ENCODE assay signal across 22 mouse cellular contexts in the genomic region with DNA sequence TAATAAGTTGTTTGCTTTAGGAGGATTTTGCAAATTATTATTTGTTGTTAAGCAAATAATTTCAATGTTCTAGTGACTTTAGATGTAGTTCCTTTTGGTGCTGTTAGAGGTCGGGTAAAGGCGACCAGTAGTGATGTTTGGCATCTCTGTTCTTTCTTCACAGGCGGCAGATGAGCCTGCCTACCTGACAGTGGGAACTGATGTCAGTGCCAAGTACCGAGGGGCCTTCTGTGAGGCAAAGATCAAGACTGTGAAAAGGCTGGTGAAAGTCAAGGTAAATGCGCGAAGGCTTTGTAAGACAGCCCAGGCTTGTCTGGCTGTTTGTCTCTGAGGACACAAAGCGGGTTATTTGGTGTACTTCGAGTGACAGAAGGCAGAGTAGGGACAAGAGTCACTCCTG. TPM values are rescaled to one million over a fixed set of nuclear protein-coding genes. Genes with fewer than 3 reads are reported as not detected.
DNase-seq lines count a peak whose midpoint lies in the region; ATAC-seq and TF ChIP-seq lines count a peak whose summit lies in the region.
"Had no signal": no experiment of that assay in that cellular context is flagged by ENCODE, and none has a peak within 500 bp of the region (broad histone marks: within the 10 kb centered on the region; RNA-seq: fewer than 3 reads in every experiment).

No protein-coding gene starts in this region.

- intact Hi-C loops in left cerebral cortex, postnatal 4 days (cut with DNase I): no loop called here

- H3K4me1 ChIP-seq in forebrain, embryonic 13.5 days: peaks cover 13% of the 10 kb centered on the region
- H3K4me1 ChIP-seq in forebrain, postnatal 0 days (ENCODE audit: insufficient read depth): peaks cover 5% of the 10 kb centered on the region

- H3K4me3 ChIP-seq in forebrain, embryonic 13.5 days: no peak overlapping the region
- H3K4me3 ChIP-seq in forebrain, postnatal 0 days (ENCODE audit: low read depth, low read length): no peak overlapping the region
- H3K4me3 ChIP-seq: forebrain, embryonic 10.5 days; heart, embryonic 13.5 days; hindbrain, embryonic 12.5 days; hindbrain, embryonic 15.5 days; intestine, embryonic 15.5 days had no signal

- no peak for TF ChIP-seq CTCF in forebrain, postnatal 0 days (IDR thresholded peaks at IDR 0.05; ENCODE audit: low read depth)

- ATAC-seq in cerebellum, adult (ENCODE audit: insufficient number of reproducible peaks, low FRiP score, low TSS enrichment): no peak
- no peak for ATAC-seq in forebrain, embryonic 13.5 days
- ATAC-seq in forebrain, postnatal 0 days: no peak
- ATAC-seq: activated CD4-positive, CD25-positive, alpha-beta regulatory T cell, adult 4 months; forebrain, embryonic 14.5 days; intestine, embryonic 15.5 days had no signal

- H3K4me2 ChIP-seq in forebrain, embryonic 13.5 days: no peak overlapping the region
- no peak overlapping the region for H3K4me2 ChIP-seq in forebrain, postnatal 0 days (ENCODE audit: low read depth)
- H3K4me2 ChIP-seq: heart, embryonic 13.5 days; hindbrain, embryonic 12.5 days; hindbrain, embryonic 15.5 days; intestine, embryonic 15.5 days had no signal

- H3K9ac ChIP-seq in forebrain, embryonic 13.5 days: 0 out of 2 replicates have a peak overlapping the region, but pooled peaks have one; percentile 35
- H3K9ac ChIP-seq in forebrain, postnatal 0 days: no peak overlapping the region
- H3K9ac ChIP-seq: heart, embryonic 13.5 days; hindbrain, embryonic 12.5 days; hindbrain, embryonic 15.5 days; intestine, embryonic 15.5 days had no signal

- H3K36me3 ChIP-seq in forebrain, embryonic 13.5 days (ENCODE audit: poor library complexity, severe bottlenecking): peaks cover 43% of the 10 kb centered on the region
- peaks cover 21% of the 10 kb centered on the region for H3K36me3 ChIP-seq in forebrain, postnatal 0 days (ENCODE audit: insufficient read depth)

- H3K27me3 ChIP-seq in forebrain, embryonic 13.5 days: no peaks in the 10 kb centered on the region
- no peaks in the 10 kb centered on the region for H3K27me3 ChIP-seq in forebrain, postnatal 0 days (ENCODE audit: insufficient read depth, low read length)
- H3K27me3 ChIP-seq: heart, embryonic 13.5 days; hindbrain, embryonic 12.5 days; hindbrain, embryonic 15.5 days; intestine, embryonic 15.5 days had no signal

- peak; percentile 18 for DNase-seq in cerebellum, adult 11-12 months
- peak; percentile 75 to 81 for DNase-seq in cerebellum, postnatal 10 days
- DNase-seq in cerebellum, adult 8-10 months: no peak
- DNase-seq in forebrain, postnatal 0 days: no peak
- peak; percentile 33 for DNase-seq in left cerebral cortex, postnatal 4 days
- no peak for DNase-seq in left cerebral cortex, adult 18-20 months (ENCODE audit: low spot score in 2 of 2)
- DNase-seq: adrenal gland, adult 8-10 months; adrenal gland, postnatal 25 days; gastrocnemius, postnatal 25 days; heart, adult 18-20 months; heart, postnatal 14 days; kidney, adult 18-20 months; kidney, adult 9 months had no signal

- WGBS in forebrain, embryonic 13.5 days: 85% methylated on average over 8 of the region's 8 CpGs
- 84% methylated on average over 8 of the region's 8 CpGs for WGBS in forebrain, postnatal 0 days

- no peak overlapping the region for H3K27ac ChIP-seq in forebrain, embryonic 13.5 days
- H3K27ac ChIP-seq in forebrain, postnatal 0 days (ENCODE audit: low read depth, low read length): no peak overlapping the region
- H3K27ac ChIP-seq: forebrain, embryonic 10.5 days; heart, embryonic 13.5 days; hindbrain, embryonic 12.5 days; hindbrain, embryonic 15.5 days; intestine, embryonic 15.5 days had no signal

- no peaks in the 10 kb centered on the region for H3K9me3 ChIP-seq in forebrain, embryonic 13.5 days (replicated peaks)
- H3K9me3 ChIP-seq in forebrain, postnatal 0 days (ENCODE audit: low read length): no peaks in the 10 kb centered on the region
- H3K9me3 ChIP-seq: forebrain, embryonic 10.5 days; heart, embryonic 13.5 days; hindbrain, embryonic 12.5 days; hindbrain, embryonic 15.5 days; intestine, embryonic 15.5 days had no signal

RNA-seq across cellular contexts. Expression of a gene that starts 3.4 kb away (rescaled TPM):
- 51.1 and 52.0 TPM in 2 replicates for polyA plus RNA-seq in forebrain, embryonic 13.5 days (2015; fragmentation: Nextera tagmentation; extraction: Ambion mirVana)
- total RNA-seq in forebrain, postnatal 0 days (2014; rRNA removed): 15.6 and 17.9 TPM in 2 replicates
- polyA plus RNA-seq in forebrain, postnatal 0 days (2015; fragmentation: Nextera tagmentation; extraction: Ambion mirVana): 27.4 and 38.2 TPM in 2 replicates
- 10 to 100 TPM; 36.1 to 38.4 TPM for total RNA-seq in left cerebral cortex, postnatal 4 days (2021)
- total RNA-seq in left cerebral cortex, adult 18-20 months (2021): 10 to 100 TPM; 37.2 to 38.9 TPM

RNA-seq across cellular contexts. Expression of a gene that starts 44.8 kb away (rescaled TPM):
- polyA plus RNA-seq in forebrain, embryonic 13.5 days (2015; fragmentation: Nextera tagmentation; extraction: Ambion mirVana): 640 and 646 TPM in 2 replicates
- 207 and 225 TPM in 2 replicates for total RNA-seq in forebrain, postnatal 0 days (2014; rRNA removed)
- 605 and 698 TPM in 2 replicates for polyA plus RNA-seq in forebrain, postnatal 0 days (2015; fragmentation: Nextera tagmentation; extraction: Ambion mirVana)
- total RNA-seq in left cerebral cortex, postnatal 4 days (2021): 100 to 1,000 TPM; 272 to 286 TPM
- 100 to 1,000 TPM; 177 to 197 TPM for total RNA-seq in left cerebral cortex, adult 18-20 months (2021)

Comparison
In these comparisons a context has a peak if more than half of its experiments do, and no peak if none do; other contexts are left out.
1. DNase-seq: peak in cerebellum, adult 11-12 months (single experiment), cerebellum, postnatal 10 days (2 of 2) and left cerebral cortex, postnatal 4 days (single experiment); none in cerebellum, adult 8-10 months (single experiment), forebrain, postnatal 0 days (single experiment) and left cerebral cortex, adult 18-20 months (0 of 2).